Mouse (Mus musculus): ENCODE data around the gene Tacr1.

The Tacr1 gene

GRCm38 (mm10) chr6:82525107-82525867 is 123.2 kb downstream of the Tacr1 start:
- DNase-seq (ENCODE audit: low read depth, low spot score), result no peak

- no peak for DNase-seq (ENCODE audit: low read depth, low spot score)
Observed at GRCm38 (mm10) chr6:82528631-82529030, 126.5 kb downstream of the Tacr1 start.

- DNase-seq (ENCODE audit: low read depth, low spot score), result no peak
Observed at GRCm38 (mm10) chr6:82536641-82537040, 134.5 kb downstream of the Tacr1 start.

- DNase-seq (ENCODE audit: low read depth, low spot score), result no peak
Observed at GRCm38 (mm10) chr6:82549270-82549669, 147.1 kb downstream of the Tacr1 start.

GRCm38 (mm10) chr6:82575445-82575844 is 173.3 kb downstream of the Tacr1 start:
- no peak for DNase-seq (ENCODE audit: low read depth, low spot score)

- no peak for DNase-seq (ENCODE audit: low read depth, low spot score)
Observed at GRCm38 (mm10) chr6:82585396-82585795, 183.3 kb downstream of the Tacr1 start.

- no peak for DNase-seq (ENCODE audit: low read depth, low spot score)
Observed at GRCm38 (mm10) chr6:82589387-82589786, 187.3 kb downstream of the Tacr1 start.

GRCm38 (mm10) chr6:82595461-82596090 is 193.4 kb downstream of the Tacr1 start:
- no peak for DNase-seq (ENCODE audit: low read depth, low spot score)

GRCm38 (mm10) chr6:82603228-82603627 is 201.1 kb downstream of the Tacr1 start:
- DNase-seq (ENCODE audit: low read depth, low spot score), result no peak

- DNase-seq (ENCODE audit: low read depth, low spot score), result no peak
Observed at GRCm38 (mm10) chr6:82603665-82604064, 201.5 kb downstream of the Tacr1 start.

- DNase-seq (ENCODE audit: low read depth, low spot score), result no peak
Observed at GRCm38 (mm10) chr6:82604791-82605190, 202.7 kb downstream of the Tacr1 start.

GRCm38 (mm10) chr6:82608756-82609155 is 206.6 kb downstream of the Tacr1 start:
- DNase-seq (ENCODE audit: low read depth, low spot score), result no peak

GRCm38 (mm10) chr6:82609339-82609926 is 207.3 kb downstream of the Tacr1 start:
- DNase-seq (ENCODE audit: low read depth, low spot score), result no peak
